Mouse (Mus musculus) liver, embryonic 16.5 days (tissue): Measurements from ENCODE around the gene Iqcf4. TPM values are rescaled to one million over a fixed set of nuclear protein-coding genes. Genes with fewer than 3 reads are reported as not detected.

Source experiments
- ATAC-seq: fragments of 200-750 bp; cut with Nextera tagmentation; 2 replicates; pipeline ENCODE4 v1.8.0; 2017; ENCODE audit warnings: low read depth, mild to moderate bottlenecking, moderate number of reproducible peaks, moderate library complexity
- H3K27ac ChIP-seq: fragments of 300-500 bp; sonication (generic); 2 replicates; pipeline ENCODE4 v1.5.1; 2014; ENCODE audit warnings: mild to moderate bottlenecking, low read length
- H3K27me3 ChIP-seq: fragments of 300-500 bp; sonication (generic); 2 replicates; pipeline ENCODE4 v1.6.1; 2014; ENCODE audit warnings: low read depth, low read length, mixed read lengths; ENCODE audit not compliant: control insufficient read depth, insufficient read depth
- H3K36me3 ChIP-seq: fragments of 300-500 bp; sonication (generic); 2 replicates; pipeline ENCODE4 v1.6.1; 2014; ENCODE audit warnings: mild to moderate bottlenecking; ENCODE audit not compliant: control insufficient read depth, insufficient read depth
- H3K4me1 ChIP-seq: fragments of 300-500 bp; sonication (generic); 2 replicates; pipeline ENCODE4 v1.6.1; 2014; ENCODE audit warnings: low read depth, low read length, mixed read lengths; ENCODE audit not compliant: control insufficient read depth
- H3K4me2 ChIP-seq: fragments of 300-500 bp; sonication (generic); 2 replicates; pipeline ENCODE4 v1.6.1; 2014; ENCODE audit warnings: low read depth, low read length, mixed read lengths
- H3K4me3 ChIP-seq: fragments of 300-500 bp; sonication (generic); 2 replicates; pipeline ENCODE4 v1.5.1; 2014; ENCODE audit warnings: low read depth, mild to moderate bottlenecking, low read length
- H3K9ac ChIP-seq: fragments of 300-500 bp; sonication (generic); 2 replicates; pipeline ENCODE4 v1.6.1; 2014; ENCODE audit warnings: low read depth, low read length
- H3K9me3 ChIP-seq: fragments of 300-500 bp; sonication (generic); replicated peaks from 2 replicates; pipeline ENCODE4 v1.6.1; 2016; ENCODE audit warnings: low read length; ENCODE audit not compliant: control insufficient read depth
- WGBS: fragments of 180-500 bp; shearing (Covaris S2); extraction: QIAGEN DNeasy Blood & Tissue Kit; methylation state at CpG from one replicate; pipeline ENCODE4 v1.1.7; 2014; ENCODE audit not compliant: insufficient replicate concordance; 5-methylcytosine and 5-hydroxymethylcytosine counted together
- polyA plus RNA-seq: library from polyadenylated mRNA; unstranded; fragments of >200 nt; fragmentation: Nextera tagmentation; extraction: Ambion mirVana; gene quantifications from 2 replicates; pipeline ENCODE4 v1.2.1, GENCODE M21; 2015

Gene Iqcf4
- polyA plus RNA-seq, 1 experiment from 2014 or later, result not detected

DNA sequence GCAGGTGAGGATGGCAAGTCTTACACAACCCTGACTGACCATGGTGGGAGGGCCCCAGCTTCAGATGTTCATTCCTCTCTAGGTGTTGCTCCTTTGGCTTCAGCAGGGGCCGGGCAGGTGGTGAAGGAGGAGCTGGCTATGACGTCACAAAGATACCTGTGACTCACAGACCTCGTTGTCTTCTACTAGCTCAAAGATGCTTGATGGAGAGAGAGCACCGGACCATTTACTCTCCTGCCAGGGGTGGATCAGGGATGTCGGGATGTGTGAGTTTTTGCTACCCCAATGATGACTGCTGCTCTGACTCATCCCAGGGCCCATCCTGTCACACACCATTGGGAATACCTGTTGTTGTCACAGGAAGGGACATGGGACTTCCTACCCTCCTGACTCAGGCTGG is 9.3 kb downstream of the Iqcf4 start, which contains the start of gene Iqcf3:
Gene Iqcf3 (minus strand): TSS at position 101 of the 400 bp plus-strand sequence.
- Histone ChIP-seq H3K9me3 (no peaks in the 10 kb centered on the region), H3K36me3 (no peaks in the 10 kb centered on the region)

DNA sequence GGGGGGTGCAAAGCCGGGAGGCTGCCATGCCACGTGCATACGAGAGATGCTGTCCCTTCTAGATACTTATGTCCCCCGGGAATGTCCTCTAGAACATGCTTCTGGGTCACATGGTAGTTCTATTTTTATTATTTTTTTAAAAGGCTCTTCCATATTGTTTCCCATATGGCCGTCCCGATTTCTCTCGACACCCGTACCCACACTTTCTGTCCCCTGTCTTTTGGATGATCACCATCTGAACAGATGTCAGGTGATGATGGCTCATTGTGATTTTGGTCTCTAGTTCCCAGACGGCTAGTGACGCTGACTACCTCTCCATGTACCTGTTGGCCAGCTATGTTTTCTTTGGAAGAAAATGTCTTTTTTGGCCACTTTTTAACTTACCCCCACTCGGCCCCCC is 35.8 kb downstream of the Iqcf4 start:
- H3K27ac ChIP-seq, result no peak overlapping the region
- 78% methylated on average over 11 of the region's 11 CpGs for WGBS
- no peaks in the 10 kb centered on the region for H3K27me3 ChIP-seq
- no peaks in the 10 kb centered on the region for H3K4me1 ChIP-seq
- H3K9me3 ChIP-seq, result no peaks in the 10 kb centered on the region
- H3K36me3 ChIP-seq, result no peaks in the 10 kb centered on the region
- H3K4me2 ChIP-seq, result no peak overlapping the region
- no peak overlapping the region for H3K4me3 ChIP-seq
- no peak for ATAC-seq
- no peak overlapping the region for H3K9ac ChIP-seq

More for the DNA sequence above, 9.3 kb downstream of the Iqcf4 start, which contains the start of gene Iqcf3:
- ATAC-seq, result no peak
- Histone ChIP-seq H3K27ac (no peak within 1 kb of the TSS), H3K4me2 (no peak within 1 kb of the TSS), H3K4me1 (no peaks in the 10 kb centered on the region), H3K27me3 (no peaks in the 10 kb centered on the region), H3K9ac (no peak within 1 kb of the TSS), H3K4me3 (no peak within 1 kb of the TSS)
- WGBS, result 65% methylated on average over 5 of the region's 5 CpGs

DNA sequence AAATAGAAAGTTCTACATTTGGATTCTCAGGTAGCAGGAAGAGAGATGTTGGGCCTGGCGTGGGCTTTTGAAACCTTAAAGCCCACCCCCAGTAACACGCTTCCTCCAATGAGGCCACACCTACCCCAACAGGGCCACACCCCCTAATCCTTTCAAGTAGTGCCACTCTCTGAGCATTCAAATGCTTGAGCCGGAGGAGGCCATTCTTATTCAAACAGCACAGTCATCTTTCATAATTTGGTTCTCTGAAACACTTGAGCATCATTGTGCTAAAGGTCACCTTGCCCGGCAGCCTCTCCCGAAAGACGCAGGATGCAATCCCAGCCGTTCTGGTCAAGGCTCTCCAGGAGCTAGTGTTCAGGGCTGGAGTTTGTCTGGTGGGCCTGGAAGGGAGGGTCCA is 36.5 kb downstream of the Iqcf4 start:
- no peak for ATAC-seq
- no peak overlapping the region for H3K9ac ChIP-seq
- no peak overlapping the region for H3K4me2 ChIP-seq
- no peaks in the 10 kb centered on the region for H3K36me3 ChIP-seq
- no peak overlapping the region for H3K4me3 ChIP-seq
- WGBS, result 77% methylated on average over 7 of the region's 7 CpGs
- H3K27me3 ChIP-seq, result no peaks in the 10 kb centered on the region
- H3K9me3 ChIP-seq, result no peaks in the 10 kb centered on the region
- H3K27ac ChIP-seq, result no peak overlapping the region
- H3K4me1 ChIP-seq, result no peaks in the 10 kb centered on the region

DNA sequence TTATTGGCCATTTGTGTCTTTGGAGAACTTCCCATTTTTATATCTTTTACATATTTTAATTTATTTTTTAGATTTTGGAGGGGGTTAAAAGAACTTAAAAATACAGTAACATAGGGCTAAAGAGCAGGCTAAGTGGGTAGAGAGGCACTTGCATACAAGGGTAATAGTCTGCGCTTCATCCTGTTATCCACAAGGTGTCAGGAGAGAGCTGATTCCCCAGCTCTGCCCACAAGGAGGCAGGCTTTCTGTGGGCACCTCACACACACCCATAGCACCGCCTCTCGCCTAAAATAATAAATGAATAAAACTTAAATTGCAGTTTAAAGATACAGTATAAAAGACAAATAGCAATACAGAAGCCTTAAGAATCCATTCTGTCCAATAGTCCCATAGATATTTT is 39.0 kb downstream of the Iqcf4 start:
- H3K4me2 ChIP-seq, result no peak overlapping the region
- H3K4me1 ChIP-seq, result no peaks in the 10 kb centered on the region
- no peak for ATAC-seq
- H3K27ac ChIP-seq, result no peak overlapping the region
- no peak overlapping the region for H3K9ac ChIP-seq
- 15% methylated on average over 3 of the region's 3 CpGs for WGBS
- no peak overlapping the region for H3K4me3 ChIP-seq
- H3K27me3 ChIP-seq, result no peaks in the 10 kb centered on the region
- no peaks in the 10 kb centered on the region for H3K9me3 ChIP-seq
- H3K36me3 ChIP-seq, result no peaks in the 10 kb centered on the region

DNA sequence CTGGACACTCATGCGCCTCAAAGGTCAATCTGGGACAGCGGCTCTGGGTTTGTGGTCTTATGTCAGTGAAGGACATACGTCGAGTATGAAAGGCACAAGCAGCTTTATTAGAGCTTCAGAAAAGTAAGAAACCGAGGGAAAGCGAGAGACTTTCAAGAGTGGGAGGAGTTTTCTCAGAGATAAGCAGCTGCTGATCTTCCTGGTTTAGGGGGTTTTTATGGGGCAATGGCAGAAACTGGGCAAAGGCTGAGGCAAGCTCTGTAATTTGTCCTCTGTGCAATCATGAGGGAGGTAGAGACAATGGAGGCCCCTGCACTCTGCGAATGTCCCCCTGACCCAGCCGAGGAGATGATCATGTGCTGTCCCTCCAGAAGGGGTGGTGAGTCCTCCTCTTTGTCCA is 50.9 kb downstream of the Iqcf4 start:
- no peak for ATAC-seq
- Histone ChIP-seq H3K4me2 (no peak overlapping the region), H3K4me1 (no peaks in the 10 kb centered on the region), H3K9me3 (no peaks in the 10 kb centered on the region), H3K27me3 (no peaks in the 10 kb centered on the region), H3K9ac (no peak overlapping the region), H3K36me3 (no peaks in the 10 kb centered on the region), H3K4me3 (no peak overlapping the region), H3K27ac (no peak overlapping the region)
- 54% methylated on average over 8 of the region's 8 CpGs for WGBS

DNA sequence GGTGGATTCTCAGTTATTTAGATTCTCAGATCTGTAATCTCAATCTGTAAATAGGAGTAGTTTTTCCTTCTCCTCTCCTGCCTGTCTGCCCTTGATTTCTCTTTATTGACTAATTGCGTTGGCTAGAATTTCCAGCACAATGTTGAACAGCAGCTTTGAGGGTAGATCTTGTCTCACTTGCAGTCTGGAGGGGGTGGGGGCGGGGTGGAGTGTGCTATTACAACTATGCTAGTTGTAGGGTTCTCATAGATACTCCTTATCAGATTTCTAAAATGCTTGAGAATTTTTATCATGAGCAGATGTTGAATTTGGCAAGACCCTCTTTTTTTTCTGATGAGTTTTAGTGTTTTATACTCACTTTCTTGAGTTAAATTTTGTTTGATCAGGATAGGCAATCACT is 51.4 kb downstream of the Iqcf4 start:
- 49% methylated on average over 2 of the region's 2 CpGs for WGBS
- Histone ChIP-seq H3K4me2 (no peak overlapping the region), H3K36me3 (no peaks in the 10 kb centered on the region), H3K27me3 (no peaks in the 10 kb centered on the region), H3K4me1 (no peaks in the 10 kb centered on the region), H3K4me3 (no peak overlapping the region), H3K9ac (no peak overlapping the region), H3K27ac (no peak overlapping the region), H3K9me3 (no peaks in the 10 kb centered on the region)
- no peak for ATAC-seq

Other genes starting within 250 kb of the Iqcf4 start
- 2.1 and 2.7 TPM in 2 replicates for gene Dusp7, start 202.4 kb downstream of the Iqcf4 start, polyA plus RNA-seq
- gene Rpl29, start 141.5 kb downstream of the Iqcf4 start, polyA plus RNA-seq, result 452 and 501 TPM in 2 replicates
- gene Acy1, start 132.7 kb downstream of the Iqcf4 start, polyA plus RNA-seq, result 34.3 and 36.5 TPM in 2 replicates
- gene Abhd14b, start 123.5 kb downstream of the Iqcf4 start, polyA plus RNA-seq, result 31.3 and 37.5 TPM in 2 replicates
- gene Abhd14a, start 123.3 kb downstream of the Iqcf4 start, polyA plus RNA-seq, result 17.2 and 18.8 TPM in 2 replicates
- gene Pcbp4, start 117.7 kb downstream of the Iqcf4 start, polyA plus RNA-seq, result 5.1 and 6.0 TPM in 2 replicates
- gene Gpr62, start 105.1 kb downstream of the Iqcf4 start, polyA plus RNA-seq, result 0.04 TPM in 1 of 2 replicates, not detected in the other
- gene Rrp9, start 95.0 kb downstream of the Iqcf4 start, polyA plus RNA-seq, result 16.3 and 16.4 TPM in 2 replicates
- gene Parp3, start 94.0 kb downstream of the Iqcf4 start, polyA plus RNA-seq, result 1.3 TPM in 2 replicates
- not detected in 2 replicates for gene Iqcf1, start 71.0 kb downstream of the Iqcf4 start, polyA plus RNA-seq
- not detected in 2 replicates for gene Iqcf5, start 56.4 kb downstream of the Iqcf4 start, polyA plus RNA-seq
- not detected in 2 replicates for gene Iqcf3, start 9.4 kb downstream of the Iqcf4 start, polyA plus RNA-seq
- gene Iqcf6, start 55.6 kb upstream of the Iqcf4 start, polyA plus RNA-seq, result not detected in 2 replicates
- gene Grm2, start 85.1 kb upstream of the Iqcf4 start, polyA plus RNA-seq, result not detected in 2 replicates
- gene Tex264, start 114.9 kb upstream of the Iqcf4 start, polyA plus RNA-seq, result 15.4 and 17.8 TPM in 2 replicates
- gene Rad54l2, start 218.2 kb upstream of the Iqcf4 start, polyA plus RNA-seq, result 1.5 TPM in 2 replicates